Mouse (Mus musculus) hindbrain, embryonic 15.5 days (tissue): ENCODE results near the gene Bex6. TPM values are rescaled to one million over a fixed set of nuclear protein-coding genes. Genes with fewer than 3 reads are reported as not detected.

ENCODE experiments used
- ATAC-seq: fragments of 200-750 bp; cut with Nextera tagmentation; 2 replicates; pipeline ENCODE4 v1.8.0; 2017; ENCODE audit warnings: low read depth, moderate number of reproducible peaks, moderate TSS enrichment; ENCODE audit not compliant: low FRiP score
- H3K27ac ChIP-seq: fragments of 300-500 bp; sonication (generic); replicated peaks from 2 replicates; pipeline ENCODE4 v1.5.1; 2015; ENCODE audit warnings: mild to moderate bottlenecking, inconsistent platforms
- H3K27me3 ChIP-seq: fragments of 300-500 bp; sonication (generic); 2 replicates; pipeline ENCODE4 v1.6.1; 2015; ENCODE audit warnings: control low read depth, inconsistent platforms
- H3K36me3 ChIP-seq: fragments of 300-500 bp; sonication (generic); 2 replicates; pipeline ENCODE4 v1.6.1; 2015; ENCODE audit warnings: control low read depth, inconsistent platforms
- H3K4me1 ChIP-seq: fragments of 300-500 bp; sonication (generic); replicated peaks from 2 replicates; pipeline ENCODE4 v1.6.1; 2015; ENCODE audit warnings: control low read depth, inconsistent platforms
- H3K4me2 ChIP-seq: fragments of 300-500 bp; sonication (generic); 2 replicates; pipeline ENCODE4 v1.6.1; 2015; ENCODE audit warnings: moderate library complexity, mild to moderate bottlenecking, inconsistent platforms
- H3K4me3 ChIP-seq: fragments of 300-500 bp; sonication (generic); 2 replicates; pipeline ENCODE4 v1.5.1; 2015; ENCODE audit warnings: mild to moderate bottlenecking, inconsistent platforms
- H3K9ac ChIP-seq: fragments of 300-500 bp; sonication (generic); 2 replicates; pipeline ENCODE4 v1.6.1; 2015; ENCODE audit warnings: inconsistent platforms
- H3K9me3 ChIP-seq: fragments of 300-500 bp; sonication (generic); 2 replicates; pipeline ENCODE4 v1.6.1; 2016; ENCODE audit warnings: control low read depth, inconsistent platforms
- WGBS: fragments of 180-500 bp; shearing (Covaris S2); methylation state at CpG from one replicate; pipeline ENCODE4 v1.1.7; 2015; 5-methylcytosine and 5-hydroxymethylcytosine counted together
- polyA plus RNA-seq: library from polyadenylated mRNA; unstranded; fragments of >200 nt; fragmentation: Nextera tagmentation; extraction: Ambion mirVana; gene quantifications from 2 replicates; pipeline ENCODE4 v1.2.1, GENCODE M21; 2015

Gene Bex6
- polyA plus RNA-seq, 1 experiment from 2014 or later = not detected

DNA sequence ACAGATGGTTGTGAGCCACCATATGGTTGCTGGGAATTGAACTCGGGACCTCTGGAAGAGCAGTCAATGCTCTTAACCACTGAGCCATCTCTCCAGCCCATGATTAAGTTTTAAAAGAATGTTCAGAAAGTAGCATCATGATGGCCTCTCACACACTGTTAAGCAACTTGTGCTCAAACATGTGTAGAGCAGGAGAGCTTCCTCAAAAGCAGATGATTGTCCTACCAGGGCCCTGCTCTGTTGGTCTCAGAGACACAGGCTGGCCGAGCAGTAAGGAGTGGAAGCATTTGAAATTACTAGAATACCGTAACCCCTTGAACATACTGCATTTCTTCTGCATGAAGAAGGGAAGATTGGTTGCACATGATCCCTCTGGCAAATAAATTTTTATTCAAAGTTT, 20.7 kb upstream of the Bex6 start:
- no peak overlapping the region for H3K4me2 ChIP-seq
- no peaks in the 10 kb centered on the region for H3K36me3 ChIP-seq
- no peak overlapping the region for H3K4me3 ChIP-seq
- H3K9me3 ChIP-seq = no peaks in the 10 kb centered on the region
- no peaks in the 10 kb centered on the region for H3K27me3 ChIP-seq
- no peak for ATAC-seq
- H3K9ac ChIP-seq = no peak overlapping the region
- no peaks in the 10 kb centered on the region for H3K4me1 ChIP-seq
- 89% methylated on average over 3 of the region's 3 CpGs for WGBS
- no peak overlapping the region for H3K27ac ChIP-seq

DNA sequence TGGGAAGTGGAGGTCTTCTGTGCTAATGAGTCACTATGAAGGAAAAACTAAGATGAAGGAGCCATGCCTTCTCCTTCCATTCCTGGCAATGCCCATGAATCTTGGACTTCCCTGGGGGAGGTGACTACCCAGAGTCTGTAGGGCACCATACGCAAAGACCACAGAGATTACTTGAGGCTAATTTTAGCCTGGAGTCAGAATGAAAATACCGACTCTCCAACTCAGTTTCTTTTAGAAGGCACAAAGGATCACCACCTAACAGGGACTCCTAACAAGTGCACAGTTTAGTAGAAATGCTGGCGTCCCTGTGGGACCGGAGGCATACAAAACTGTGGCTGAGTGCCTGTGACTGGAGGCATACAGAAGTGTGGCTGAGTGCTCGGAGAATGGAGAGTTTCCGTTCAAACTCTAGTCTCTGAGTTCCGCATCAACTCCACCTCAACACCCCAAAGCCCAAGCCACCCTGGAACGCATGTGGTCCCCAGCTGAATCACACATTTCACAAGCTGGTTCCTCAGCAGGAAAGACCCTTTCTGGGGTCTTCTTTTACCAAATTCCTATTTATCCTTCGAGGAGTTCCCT, 18.8 kb upstream of the Bex6 start:
- Histone ChIP-seq H3K4me2 (no peak overlapping the region), H3K9me3 (no peaks in the 10 kb centered on the region), H3K27me3 (peaks cover 5% of the 10 kb centered on the region; the same call in 1 of the 2 replicates), H3K36me3 (no peaks in the 10 kb centered on the region), H3K4me1 (peaks cover 9% of the 10 kb centered on the region), H3K9ac (no peak overlapping the region), H3K4me3 (no peak overlapping the region), H3K27ac (no peak overlapping the region)
- ATAC-seq = no peak
- 92% methylated on average over 9 of the region's 9 CpGs for WGBS

DNA sequence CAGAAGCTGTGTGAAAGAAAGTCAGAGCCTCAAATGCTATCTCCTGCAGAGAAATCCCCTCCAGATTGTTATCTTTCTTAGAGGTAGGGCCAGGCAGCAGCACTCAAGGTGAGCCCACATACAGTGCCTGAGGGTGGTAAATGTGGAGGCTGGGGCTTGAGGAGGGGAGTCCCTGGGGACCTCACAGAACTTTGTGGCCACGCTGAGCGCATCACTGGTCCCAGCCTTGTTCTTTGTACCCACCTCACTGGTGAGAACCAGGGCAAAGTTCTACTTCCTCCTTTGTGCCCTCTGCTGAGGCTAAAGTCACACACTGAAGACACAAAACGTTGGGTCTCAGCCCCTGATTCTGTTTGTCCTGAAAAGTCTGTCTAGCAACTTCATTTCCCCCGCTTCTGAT, 16.2 kb upstream of the Bex6 start:
- no peak overlapping the region for H3K9ac ChIP-seq
- no peak for ATAC-seq
- 85% methylated on average over 4 of the region's 4 CpGs for WGBS
- H3K36me3 ChIP-seq = no peaks in the 10 kb centered on the region
- H3K27me3 ChIP-seq = peaks cover 9% of the 10 kb centered on the region; the same call in 1 of the 2 replicates
- no peak overlapping the region for H3K4me3 ChIP-seq
- H3K4me1 ChIP-seq = peaks cover 9% of the 10 kb centered on the region
- H3K9me3 ChIP-seq = no peaks in the 10 kb centered on the region
- no peak overlapping the region for H3K4me2 ChIP-seq
- H3K27ac ChIP-seq = no peak overlapping the region

DNA sequence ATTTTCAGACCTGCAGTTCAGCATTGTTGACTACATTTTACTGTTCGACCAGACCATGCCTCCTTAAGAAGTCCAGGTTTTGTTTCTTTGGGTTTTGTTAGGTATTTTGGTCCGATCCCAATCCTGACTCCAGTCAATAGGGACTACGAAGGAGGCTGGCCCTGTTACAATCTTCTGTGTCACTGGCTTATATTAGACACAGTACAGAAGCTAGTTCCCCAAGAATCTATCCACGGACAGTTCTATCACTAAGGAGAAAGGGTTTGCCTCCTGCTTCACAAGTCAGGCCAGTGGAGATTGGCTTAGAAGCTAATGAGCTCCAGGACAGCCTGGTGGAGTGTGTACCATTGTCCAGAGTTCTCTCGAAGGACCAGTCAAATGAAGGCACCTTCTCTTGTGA, 15.7 kb upstream of the Bex6 start:
- no peak for ATAC-seq
- Histone ChIP-seq H3K27me3 (peaks cover 9% of the 10 kb centered on the region; the same call in 1 of the 2 replicates), H3K9me3 (no peaks in the 10 kb centered on the region), H3K27ac (no peak overlapping the region), H3K4me1 (peaks cover 9% of the 10 kb centered on the region), H3K9ac (no peak overlapping the region), H3K4me2 (no peak overlapping the region), H3K36me3 (no peaks in the 10 kb centered on the region), H3K4me3 (no peak overlapping the region)
- WGBS = 86% methylated on average over 5 of the region's 5 CpGs

DNA sequence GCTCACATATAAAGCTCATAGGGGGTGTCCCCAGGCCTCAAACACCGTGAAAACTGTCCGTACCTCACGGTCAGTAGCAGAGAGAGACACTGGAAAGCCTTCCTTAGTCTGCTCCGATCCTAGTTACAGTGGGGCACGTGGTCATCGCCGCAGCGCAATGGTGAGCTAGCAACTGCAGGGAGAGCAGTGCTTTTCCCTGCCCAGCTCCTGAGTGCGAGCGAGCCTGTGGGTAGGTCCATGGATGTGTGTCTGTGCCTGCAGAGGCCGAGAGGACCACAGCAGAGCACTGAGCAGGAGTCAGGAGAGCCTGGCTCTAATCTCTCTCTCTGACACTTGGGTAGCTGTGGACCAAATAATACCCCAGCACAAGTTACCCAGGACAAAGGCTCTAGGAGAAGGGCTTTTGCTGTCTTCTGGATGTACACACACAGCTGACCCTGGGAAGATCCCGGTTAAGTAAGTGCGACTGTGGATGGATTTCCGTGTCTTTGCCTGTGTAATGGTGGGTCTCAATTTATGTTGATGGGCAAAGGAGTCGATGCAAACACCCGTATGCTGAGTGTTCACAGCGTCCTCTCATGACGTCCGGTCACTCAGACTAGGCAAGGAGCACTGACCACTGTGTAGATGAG, 15.1 kb upstream of the Bex6 start:
- Histone ChIP-seq H3K27me3 (peaks cover 9% of the 10 kb centered on the region; the same call in 1 of the 2 replicates), H3K36me3 (no peaks in the 10 kb centered on the region), H3K9me3 (no peaks in the 10 kb centered on the region), H3K9ac (no peak overlapping the region), H3K27ac (no peak overlapping the region), H3K4me1 (peaks cover 9% of the 10 kb centered on the region), H3K4me2 (peak overlapping the region; percentile 83), H3K4me3 (peak overlapping the region; percentile 39)
- WGBS = 79% methylated on average over 19 of the region's 19 CpGs
- no peak for ATAC-seq

DNA sequence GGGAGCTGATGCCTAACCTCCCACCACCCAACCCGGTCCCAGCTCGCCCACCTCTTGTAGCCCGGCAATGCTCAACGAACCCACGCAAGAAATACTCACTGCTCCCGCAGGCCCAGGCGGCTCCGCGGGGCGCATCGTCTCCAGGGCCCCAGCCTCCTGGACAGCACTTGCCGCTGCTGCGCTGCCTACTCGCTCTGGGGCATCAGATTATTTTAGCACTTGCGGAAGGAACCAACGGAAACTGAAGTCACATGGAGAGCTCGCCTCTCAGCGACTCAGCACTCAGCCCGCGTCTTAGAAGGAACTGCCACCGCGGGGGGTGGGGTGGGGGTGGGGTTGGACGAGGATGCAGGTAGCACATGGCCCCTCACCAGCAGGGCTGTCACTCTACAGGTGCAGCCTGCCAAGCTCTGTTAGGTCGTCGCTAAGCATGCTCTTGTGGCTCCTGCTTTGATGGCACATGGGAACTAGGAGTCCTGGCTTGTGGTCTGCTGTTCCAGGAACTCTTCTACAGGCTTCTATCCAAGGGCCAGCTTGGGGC, 14.3 kb upstream of the Bex6 start, which contains the start of gene Nrros:
TSS of gene Nrros (minus strand) at position 314 of the 541 bp plus-strand sequence.
- Histone ChIP-seq H3K9me3 (no peaks in the 10 kb centered on the region), H3K4me1 (peaks cover 9% of the 10 kb centered on the region), H3K36me3 (no peaks in the 10 kb centered on the region), H3K4me3 (peak within 1 kb of the TSS; percentile 39), H3K27ac (no peak within 1 kb of the TSS), H3K4me2 (peak within 1 kb of the TSS; percentile 83), H3K9ac (peak within 1 kb of the TSS; percentile 45), H3K27me3 (peaks cover 9% of the 10 kb centered on the region; the same call in 1 of the 2 replicates)
- 2% methylated on average over 25 of the region's 25 CpGs for WGBS
- no peak for ATAC-seq

DNA sequence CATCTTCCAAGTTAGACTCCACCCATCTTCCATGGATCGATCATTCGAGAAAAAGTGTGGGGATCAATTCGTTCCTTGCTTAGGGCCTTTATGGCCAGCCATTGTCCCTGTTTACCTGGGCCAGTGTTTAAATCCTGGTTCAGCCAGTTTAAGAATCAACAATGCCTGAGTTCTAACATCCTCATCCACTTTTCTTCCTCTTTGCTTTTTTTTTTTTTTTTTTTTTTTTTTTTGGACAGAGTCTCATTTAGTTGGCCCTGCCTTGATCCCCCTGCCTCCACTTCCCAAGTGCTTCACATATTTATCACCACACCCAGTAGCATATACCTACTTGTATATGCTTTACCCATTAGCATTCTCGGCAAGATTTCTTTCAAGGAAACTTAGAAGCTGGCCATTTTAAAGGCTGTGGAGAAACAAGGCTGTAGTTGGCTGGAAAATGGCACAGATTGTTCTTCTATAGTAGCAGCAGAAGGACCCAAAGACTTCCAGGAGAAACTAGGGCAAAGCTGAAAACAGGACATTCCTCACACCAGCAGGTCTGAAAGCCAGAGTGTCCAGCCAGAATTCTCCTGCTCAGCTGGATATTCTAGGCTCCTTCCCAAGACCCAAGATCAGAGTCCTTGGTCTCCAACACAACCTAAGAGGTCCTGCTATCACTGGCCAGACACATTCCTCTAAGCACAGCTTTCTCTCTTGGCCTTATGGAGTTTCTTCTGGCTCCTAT, 11.6 kb upstream of the Bex6 start:
- 93% methylated on average over 4 of the region's 4 CpGs for WGBS
- no peak overlapping the region for H3K4me3 ChIP-seq

DNA sequence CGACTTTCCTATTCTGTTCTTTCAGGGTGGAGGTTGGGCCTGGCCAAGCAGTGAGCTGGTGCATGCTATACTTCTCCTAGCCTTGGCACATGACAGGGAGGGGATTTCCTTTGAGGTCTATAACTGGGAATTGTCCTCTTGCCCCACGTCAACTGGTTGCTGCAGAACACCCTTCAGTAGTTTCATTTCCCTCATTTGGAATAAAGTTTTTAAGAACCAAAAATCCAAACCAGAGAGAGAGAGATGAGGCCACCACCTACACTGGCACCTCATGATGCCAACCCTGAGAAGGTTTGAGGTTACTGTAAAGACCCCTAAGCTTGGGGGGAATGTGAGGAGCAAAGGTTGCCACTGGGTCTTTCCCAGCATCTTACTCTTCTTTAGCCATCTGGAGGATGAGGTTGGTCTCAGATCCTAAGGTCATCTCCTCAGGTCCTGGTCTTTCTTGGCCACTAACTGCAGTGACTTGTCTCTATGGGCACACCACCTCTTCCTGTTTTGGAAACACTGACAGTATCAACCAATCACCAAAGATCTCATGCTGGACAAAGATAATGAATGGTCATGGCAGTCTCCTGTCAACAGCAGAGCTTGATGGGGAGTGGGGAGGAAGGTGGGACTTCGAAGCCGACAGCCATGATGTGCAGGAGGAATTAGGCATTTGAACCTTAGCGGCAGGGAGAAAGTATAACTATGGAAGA, 8.4 kb upstream of the Bex6 start:
- H3K4me1 ChIP-seq = no peaks in the 10 kb centered on the region
- H3K9ac ChIP-seq = no peak overlapping the region
- no peak for ATAC-seq
- H3K9me3 ChIP-seq = no peaks in the 10 kb centered on the region
- no peak overlapping the region for H3K27ac ChIP-seq
- H3K4me3 ChIP-seq = no peak overlapping the region
- 90% methylated on average over 5 of the region's 5 CpGs for WGBS
- no peaks in the 10 kb centered on the region for H3K36me3 ChIP-seq
- no peak overlapping the region for H3K4me2 ChIP-seq
- H3K27me3 ChIP-seq = peaks cover under 1% of the 10 kb centered on the region; the same call in 1 of the 2 replicates

More for the DNA sequence above, 11.6 kb upstream of the Bex6 start:
- H3K4me1 ChIP-seq = peaks cover 9% of the 10 kb centered on the region
- H3K9ac ChIP-seq = no peak overlapping the region
- no peaks in the 10 kb centered on the region for H3K36me3 ChIP-seq
- H3K4me2 ChIP-seq = no peak overlapping the region
- H3K27ac ChIP-seq = no peak overlapping the region
- no peaks in the 10 kb centered on the region for H3K9me3 ChIP-seq
- peaks cover 9% of the 10 kb centered on the region; the same call in 1 of the 2 replicates for H3K27me3 ChIP-seq
- ATAC-seq = no peak

DNA sequence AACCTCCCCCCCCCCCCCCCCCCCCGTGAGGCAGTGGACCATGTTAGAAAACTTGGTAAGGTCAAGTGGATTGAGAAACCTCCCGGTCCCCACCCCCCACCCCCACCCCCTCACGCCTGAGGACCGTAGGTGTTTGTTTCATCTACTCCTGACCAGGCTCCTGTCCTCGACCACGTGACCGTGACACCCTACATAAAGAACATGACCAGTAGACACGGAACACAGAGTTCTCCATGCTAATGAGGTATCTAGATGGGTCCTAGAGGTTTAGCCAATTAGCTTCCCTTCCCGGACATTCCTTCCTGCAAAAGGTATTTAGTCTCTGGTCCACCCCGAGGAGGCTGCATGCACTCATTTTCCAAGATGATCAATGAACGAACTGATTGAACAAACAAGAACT, 6.2 kb upstream of the Bex6 start:
- Histone ChIP-seq H3K36me3 (no peaks in the 10 kb centered on the region), H3K4me2 (no peak overlapping the region), H3K4me1 (no peaks in the 10 kb centered on the region), H3K4me3 (no peak overlapping the region), H3K27ac (no peak overlapping the region), H3K27me3 (no peaks in the 10 kb centered on the region), H3K9ac (no peak overlapping the region), H3K9me3 (no peaks in the 10 kb centered on the region)
- WGBS = 74% methylated on average over 10 of the region's 11 CpGs
- ATAC-seq = no peak

DNA sequence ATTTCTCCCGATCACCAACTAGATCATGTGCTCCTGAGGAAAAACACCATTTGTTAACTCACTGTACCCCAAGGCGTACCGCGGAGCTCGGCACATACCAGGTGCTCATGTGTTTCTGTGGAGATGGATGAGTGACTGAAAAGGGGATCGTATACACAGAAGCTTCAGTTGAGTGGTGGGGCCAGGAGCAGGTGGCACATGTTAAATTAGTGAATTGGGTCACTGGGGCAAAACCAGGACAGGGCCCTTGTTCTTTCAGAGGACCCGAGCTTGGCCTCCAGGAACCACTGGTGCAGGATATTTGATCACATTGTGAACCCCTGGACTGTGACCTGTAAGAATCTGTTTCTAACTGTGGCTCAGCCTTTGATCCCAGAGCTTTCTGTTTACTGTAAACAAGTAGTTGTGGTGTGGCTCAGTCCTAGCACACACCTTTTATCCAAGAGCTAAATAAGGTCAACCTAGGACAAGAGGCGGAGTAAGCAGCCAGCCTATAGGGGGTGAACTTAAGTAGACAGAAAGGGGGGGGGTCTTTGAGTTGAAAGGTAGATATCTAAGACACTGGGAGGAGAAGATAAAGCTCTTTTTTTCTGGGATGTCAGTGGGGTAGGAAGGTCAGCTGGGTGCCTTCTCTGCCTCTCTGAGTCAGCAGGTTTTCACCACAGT, 5.2 kb upstream of the Bex6 start:
- no peak for ATAC-seq
- H3K4me1 ChIP-seq = no peaks in the 10 kb centered on the region
- no peaks in the 10 kb centered on the region for H3K27me3 ChIP-seq
- 80% methylated on average over 8 of the region's 8 CpGs for WGBS
- no peak overlapping the region for H3K4me3 ChIP-seq
- H3K9ac ChIP-seq = no peak overlapping the region
- H3K27ac ChIP-seq = no peak overlapping the region
- H3K4me2 ChIP-seq = no peak overlapping the region
- H3K36me3 ChIP-seq = no peaks in the 10 kb centered on the region
- no peaks in the 10 kb centered on the region for H3K9me3 ChIP-seq

DNA sequence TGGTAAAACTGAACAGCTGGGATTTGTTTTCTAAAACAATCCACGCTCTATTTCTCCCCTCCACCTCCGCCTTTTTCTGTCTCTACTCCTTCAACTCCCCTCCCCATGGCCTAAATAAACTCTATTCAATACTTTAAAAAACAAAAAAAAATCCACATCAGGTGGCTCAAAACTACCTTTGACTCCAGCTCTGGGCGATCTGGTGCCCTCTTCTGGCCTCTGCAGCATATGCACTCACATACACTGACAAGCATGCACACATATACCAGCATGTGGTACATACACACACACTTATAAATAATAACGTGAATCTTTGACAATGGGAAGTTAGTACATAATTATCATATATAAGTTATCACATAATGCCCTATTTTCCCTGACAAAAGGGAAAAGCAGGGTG, 4.6 kb upstream of the Bex6 start:
- no peaks in the 10 kb centered on the region for H3K4me1 ChIP-seq
- H3K4me2 ChIP-seq = no peak overlapping the region
- no peak for ATAC-seq
- H3K36me3 ChIP-seq = no peaks in the 10 kb centered on the region
- H3K9ac ChIP-seq = no peak overlapping the region
- H3K9me3 ChIP-seq = no peaks in the 10 kb centered on the region
- WGBS = 91% methylated on average over 4 of the region's 4 CpGs
- H3K4me3 ChIP-seq = no peak overlapping the region
- no peak overlapping the region for H3K27ac ChIP-seq
- no peaks in the 10 kb centered on the region for H3K27me3 ChIP-seq
